9 mouse cellular contexts compared by ENCODE assay signal in genomic region chr3:107537504-107537889, GRCm38 (mm10). TPM values are rescaled to one million over a fixed set of nuclear protein-coding genes. Genes with fewer than 3 reads are reported as not detected.
DNase-seq lines count a peak whose midpoint lies in the region; ATAC-seq lines count a peak whose summit lies in the region.
"Had no signal": no experiment of that assay in that cellular context is flagged by ENCODE, and none has a peak within 500 bp of the region (broad histone marks: within the 10 kb centered on the region; RNA-seq: fewer than 3 reads in every experiment).

No protein-coding gene starts in this region.

- H3K27me3 ChIP-seq in heart, embryonic 12.5 days (replicated peaks): peaks cover 48% of the 10 kb centered on the region
- peaks cover 6% of the 10 kb centered on the region; the same call in 1 of the 2 replicates for H3K27me3 ChIP-seq in embryonic facial prominence, embryonic 12.5 days
- peaks cover 9% of the 10 kb centered on the region; the same call in 1 of the 2 replicates for H3K27me3 ChIP-seq in hindbrain, embryonic 12.5 days
- H3K27me3 ChIP-seq in midbrain, embryonic 13.5 days: no peaks in the 10 kb centered on the region

- no peak for ATAC-seq in heart, embryonic 12.5 days (ENCODE audit: insufficient number of reproducible peaks, low FRiP score)
- no peak for ATAC-seq in embryonic facial prominence, embryonic 12.5 days (ENCODE audit: insufficient number of reproducible peaks, insufficient read depth, low FRiP score, low TSS enrichment)
- ATAC-seq in hindbrain, embryonic 12.5 days (ENCODE audit: low FRiP score): peak; percentile 49
- ATAC-seq in midbrain, embryonic 13.5 days: peak; percentile 60

- H3K27ac ChIP-seq in heart, embryonic 12.5 days (ENCODE audit: poor library complexity, severe bottlenecking): no peak overlapping the region
- 0 out of 2 replicates have a peak overlapping the region, but pooled peaks have one; percentile 38 for H3K27ac ChIP-seq in embryonic facial prominence, embryonic 12.5 days
- H3K27ac ChIP-seq in hindbrain, embryonic 12.5 days: peak overlapping the region; percentile 77
- H3K27ac ChIP-seq in midbrain, embryonic 13.5 days: peak overlapping the region; percentile 87

- peak overlapping the region; percentile 64 for H3K4me2 ChIP-seq in heart, embryonic 12.5 days
- peak overlapping the region; percentile 48 for H3K4me2 ChIP-seq in embryonic facial prominence, embryonic 12.5 days (replicated peaks)
- peak overlapping the region; percentile 50 for H3K4me2 ChIP-seq in hindbrain, embryonic 12.5 days (replicated peaks)
- H3K4me2 ChIP-seq in midbrain, embryonic 13.5 days (replicated peaks): peak overlapping the region; percentile 53

- H3K9ac ChIP-seq in heart, embryonic 12.5 days: no peak overlapping the region
- H3K9ac ChIP-seq in embryonic facial prominence, embryonic 12.5 days: peak overlapping the region; percentile 51; the same call in 1 of the 2 replicates
- H3K9ac ChIP-seq in hindbrain, embryonic 12.5 days: peak overlapping the region; percentile 53
- peak overlapping the region; percentile 64; the same call in 1 of the 2 replicates for H3K9ac ChIP-seq in midbrain, embryonic 13.5 days (replicated peaks)

- H3K9me3 ChIP-seq in heart, embryonic 12.5 days (replicated peaks): no peaks in the 10 kb centered on the region
- H3K9me3 ChIP-seq in embryonic facial prominence, embryonic 12.5 days: no peaks in the 10 kb centered on the region
- no peaks in the 10 kb centered on the region for H3K9me3 ChIP-seq in hindbrain, embryonic 12.5 days (replicated peaks)
- no peaks in the 10 kb centered on the region for H3K9me3 ChIP-seq in midbrain, embryonic 13.5 days

- H3K36me3 ChIP-seq in heart, embryonic 12.5 days: no peaks in the 10 kb centered on the region
- H3K36me3 ChIP-seq in embryonic facial prominence, embryonic 12.5 days: no peaks in the 10 kb centered on the region
- no peaks in the 10 kb centered on the region for H3K36me3 ChIP-seq in hindbrain, embryonic 12.5 days
- H3K36me3 ChIP-seq in midbrain, embryonic 13.5 days: no peaks in the 10 kb centered on the region

- peaks cover 10% of the 10 kb centered on the region for H3K4me1 ChIP-seq in heart, embryonic 12.5 days (replicated peaks)
- H3K4me1 ChIP-seq in embryonic facial prominence, embryonic 12.5 days: peaks cover 5% of the 10 kb centered on the region
- H3K4me1 ChIP-seq in hindbrain, embryonic 12.5 days: peaks cover 18% of the 10 kb centered on the region; the same call in 1 of the 2 replicates
- peaks cover 16% of the 10 kb centered on the region for H3K4me1 ChIP-seq in midbrain, embryonic 13.5 days (replicated peaks)

- no peak for DNase-seq in heart, adult 8-10 months (ENCODE audit: low spot score)
- DNase-seq in thymus, postnatal 0 days (ENCODE audit: low spot score): no peak
- no peak for DNase-seq in gastrocnemius, adult 8-10 months (ENCODE audit: low spot score in 2 of 2)
- DNase-seq in layer of hippocampus, postnatal 10 days (ENCODE audit: low spot score in 2 of 2): no peak

- peak overlapping the region; percentile 25 for H3K4me3 ChIP-seq in heart, embryonic 12.5 days
- peak overlapping the region; percentile 28; the same call in 1 of the 2 replicates for H3K4me3 ChIP-seq in embryonic facial prominence, embryonic 12.5 days
- H3K4me3 ChIP-seq in hindbrain, embryonic 12.5 days: no peak overlapping the region
- peak overlapping the region; percentile 28 for H3K4me3 ChIP-seq in midbrain, embryonic 13.5 days (replicated peaks)

- WGBS in heart, embryonic 12.5 days: 22% methylated on average over 8 of the region's 8 CpGs
- 21% methylated on average over 8 of the region's 8 CpGs for WGBS in embryonic facial prominence, embryonic 12.5 days
- 33% methylated on average over 8 of the region's 8 CpGs for WGBS in hindbrain, embryonic 12.5 days
- 38% methylated on average over 8 of the region's 8 CpGs for WGBS in midbrain, embryonic 13.5 days

RNA-seq across cellular contexts. Expression of gene Ubl4b, which starts 17.4 kb away (rescaled TPM):
- not detected in 2 replicates for polyA plus RNA-seq in heart, embryonic 12.5 days (2016; fragmentation: Nextera tagmentation; extraction: Ambion mirVana)
- total RNA-seq in heart, adult 8-10 months (2022): not detected
- 0.46 and 0.48 TPM in 2 replicates for polyA plus RNA-seq in embryonic facial prominence, embryonic 12.5 days (2016; fragmentation: Nextera tagmentation; extraction: Ambion mirVana)
- polyA plus RNA-seq in hindbrain, embryonic 12.5 days (2016; fragmentation: Nextera tagmentation; extraction: Ambion mirVana): not detected in 2 replicates
- polyA plus RNA-seq in midbrain, embryonic 13.5 days (2015; fragmentation: Nextera tagmentation; extraction: Ambion mirVana): not detected in 2 replicates
- not detected in 2 replicates for polyA plus RNA-seq in thymus, postnatal 0 days (2015; fragmentation: Nextera tagmentation; extraction: Ambion mirVana)
- not detected for total RNA-seq in gastrocnemius, adult 8-10 months (2022)
- total RNA-seq in layer of hippocampus, postnatal 10 days (2021): not detected

RNA-seq across cellular contexts. Expression of gene Slc6a17, which starts 19.7 kb away (rescaled TPM):
- polyA plus RNA-seq in heart, embryonic 12.5 days (2016; fragmentation: Nextera tagmentation; extraction: Ambion mirVana): 3.9 and 4.6 TPM in 2 replicates
- total RNA-seq in heart, adult 8-10 months (2022): 1 to 10 TPM; 2.4 to 7.4 (median 4.8) TPM
- polyA plus RNA-seq in embryonic facial prominence, embryonic 12.5 days (2016; fragmentation: Nextera tagmentation; extraction: Ambion mirVana): 7.1 and 8.0 TPM in 2 replicates
- polyA plus RNA-seq in hindbrain, embryonic 12.5 days (2016; fragmentation: Nextera tagmentation; extraction: Ambion mirVana): 5.6 and 5.7 TPM in 2 replicates
- 6.0 and 13.4 TPM in 2 replicates for polyA plus RNA-seq in midbrain, embryonic 13.5 days (2015; fragmentation: Nextera tagmentation; extraction: Ambion mirVana)
- 0.17 and 0.33 TPM in 2 replicates for polyA plus RNA-seq in thymus, postnatal 0 days (2015; fragmentation: Nextera tagmentation; extraction: Ambion mirVana)
- total RNA-seq in gastrocnemius, adult 8-10 months (2022): 1 to 10 TPM in 1 of 4 experiments, under 1 TPM in 3; 0.65 to 1.2 (median 0.80) TPM
- 100 to 1,000 TPM; 197 to 222 TPM for total RNA-seq in layer of hippocampus, postnatal 10 days (2021)

RNA-seq across cellular contexts. Expression of gene Alx3, which starts 57.3 kb away (rescaled TPM):
- polyA plus RNA-seq in heart, embryonic 12.5 days (2016; fragmentation: Nextera tagmentation; extraction: Ambion mirVana): 0.49 and 1.4 TPM in 2 replicates
- not detected for total RNA-seq in heart, adult 8-10 months (2022)
- 28.7 and 40.5 TPM in 2 replicates for polyA plus RNA-seq in embryonic facial prominence, embryonic 12.5 days (2016; fragmentation: Nextera tagmentation; extraction: Ambion mirVana)
- polyA plus RNA-seq in hindbrain, embryonic 12.5 days (2016; fragmentation: Nextera tagmentation; extraction: Ambion mirVana): 0.40 and 0.60 TPM in 2 replicates
- 0.49 and 1.2 TPM in 2 replicates for polyA plus RNA-seq in midbrain, embryonic 13.5 days (2015; fragmentation: Nextera tagmentation; extraction: Ambion mirVana)
- polyA plus RNA-seq in thymus, postnatal 0 days (2015; fragmentation: Nextera tagmentation; extraction: Ambion mirVana): 0.44 and 0.54 TPM in 2 replicates
- total RNA-seq in gastrocnemius, adult 8-10 months (2022): not detected
- under 1 TPM; 0.37 to 0.40 TPM for total RNA-seq in layer of hippocampus, postnatal 10 days (2021)
- polyA plus RNA-seq: gonadal fat pad, adult 2 months had no signal

Comparison
In these comparisons a context has a peak if more than half of its experiments do, and no peak if none do; other contexts are left out.
1. ATAC-seq: peak in hindbrain, embryonic 12.5 days (single experiment) and midbrain, embryonic 13.5 days (single experiment); none in heart, embryonic 12.5 days (single experiment) and embryonic facial prominence, embryonic 12.5 days (single experiment).
2. RNA of gene Alx3, which starts 57.3 kb away (polyA plus RNA-seq): 28.7 to 40.5 TPM in embryonic facial prominence, embryonic 12.5 days; 0.49 to 1.4 TPM in heart, embryonic 12.5 days, 0.49 to 1.2 TPM in midbrain, embryonic 13.5 days, 0.44 to 0.54 TPM in thymus, postnatal 0 days and 0.40 to 0.60 TPM in hindbrain, embryonic 12.5 days; every median in the first group is over 10 times any median in the second.
3. Peak in every context shown above with its lines, with median percentiles within 50 percentile points of each other: H3K4me2 ChIP-seq.